Mouse (Mus musculus): ENCODE data around the gene Galr3.
"Not testable (repeated sequence)": the region's sequence is repeated elsewhere in the genome, so short reads cannot be mapped to it uniquely, and the experiment has no call there.

The Galr3 gene

GRCm38 (mm10) chr15:79027291-79028205 is 14.1 kb upstream of the Galr3 start:
- DNase-seq = no peak

DNA sequence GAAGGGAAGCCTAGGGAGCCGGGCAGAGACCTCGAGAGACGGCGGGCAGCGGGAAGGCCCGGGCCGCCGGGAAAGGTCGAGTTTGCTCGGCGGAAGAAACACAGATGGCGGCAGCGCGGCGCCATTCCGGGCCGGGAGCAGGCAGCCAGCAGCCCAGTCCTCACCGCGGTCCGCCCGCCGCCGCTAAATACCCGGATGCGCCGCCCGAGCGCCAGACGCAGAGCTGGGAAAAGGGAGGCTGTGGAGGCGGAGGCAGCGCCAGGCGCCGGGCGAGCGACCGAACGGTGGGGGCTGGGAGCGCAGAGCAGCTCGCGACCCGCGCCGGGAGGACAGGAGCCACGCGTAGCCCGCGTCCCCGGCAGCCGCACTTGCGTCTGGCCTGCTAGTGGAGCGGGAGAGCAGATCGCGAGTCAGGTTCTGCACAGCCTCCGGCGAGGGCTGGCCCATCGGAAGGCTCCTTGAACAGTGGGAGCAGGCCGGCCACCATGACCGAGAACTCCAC is 13.4 kb upstream of the Galr3 start, which contains the start of gene H1f0:
H1f0 (plus strand) TSS at position 214 of the 502 bp plus-strand sequence.
- peak; percentile 93 for DNase-seq

- DNase-seq = no peak
These were observed 12.7 kb upstream of the Galr3 start for GRCm38 (mm10) chr15:79028823-79029484.

- no peak for DNase-seq
These were observed 12.0 kb upstream of the Galr3 start for GRCm38 (mm10) chr15:79029519-79030241.

DNA sequence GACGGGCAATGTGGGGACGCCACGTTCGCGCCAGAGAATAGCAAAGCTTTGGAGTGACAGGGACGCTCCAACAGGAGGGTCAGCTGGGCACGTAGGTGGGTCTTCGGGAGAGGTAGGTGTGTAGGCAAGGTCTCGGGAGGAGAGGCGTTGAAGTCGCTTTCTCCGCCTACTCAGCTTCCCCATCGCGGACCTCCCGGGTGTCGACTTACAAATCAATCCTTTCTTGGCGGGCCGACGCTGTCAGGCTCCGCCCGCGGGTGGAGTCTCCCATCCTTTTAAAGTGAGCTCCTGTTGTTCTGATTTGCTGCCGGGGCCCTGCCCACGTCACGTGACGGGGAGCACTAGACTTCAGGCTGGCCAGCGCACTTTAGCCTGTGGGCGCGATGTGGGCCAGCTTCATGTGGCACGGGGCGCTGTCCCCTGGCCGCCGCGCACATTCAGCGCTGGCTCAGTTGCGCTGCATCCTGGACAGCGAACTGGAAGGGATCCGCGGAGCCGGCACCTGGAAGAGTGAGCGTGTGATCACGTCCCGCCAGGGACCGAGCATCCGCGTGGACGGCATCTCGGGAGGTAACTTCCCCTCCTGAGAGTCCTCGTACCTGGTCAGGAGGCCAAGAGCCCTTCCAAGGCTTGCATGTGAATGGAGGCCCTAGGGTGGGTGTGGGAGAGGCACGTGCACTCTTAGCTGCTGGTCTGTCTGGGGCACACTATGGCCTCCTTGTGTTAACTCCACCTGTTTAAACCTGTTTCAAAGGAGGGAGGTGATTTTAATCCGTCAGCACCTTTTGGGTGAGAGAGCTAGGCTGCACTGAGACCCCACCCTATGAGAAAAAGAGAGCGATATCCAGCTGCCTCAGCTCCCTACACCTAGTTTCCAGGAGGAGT is 10.9 kb upstream of the Galr3 start:
- peak; percentile 97 for DNase-seq

GRCm38 (mm10) chr15:79031908-79032307 is 9.8 kb upstream of the Galr3 start:
- not testable (repeated sequence) for DNase-seq

DNA sequence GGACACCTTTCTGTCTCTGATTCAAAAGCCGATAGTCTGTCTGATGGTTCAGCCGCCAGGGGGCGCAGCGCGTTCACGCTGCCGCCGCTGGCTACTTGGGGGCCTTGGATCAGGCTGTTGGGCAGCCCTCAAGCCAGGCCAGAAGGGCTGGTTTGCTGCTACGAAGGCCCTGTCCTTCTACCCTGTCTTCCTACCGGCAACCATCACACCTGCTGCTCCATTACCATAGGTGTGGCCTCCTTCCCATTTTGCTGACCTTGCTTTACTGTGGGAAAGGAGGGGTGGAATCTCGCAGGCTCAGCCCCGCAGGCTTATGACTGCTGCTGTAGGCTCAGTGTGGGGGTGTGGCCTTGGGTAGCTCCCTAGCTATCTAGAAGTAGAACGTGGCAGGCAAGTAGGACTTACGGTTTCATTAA is 3.8 kb upstream of the Galr3 start:
- DNase-seq = peak; percentile 85

DNA sequence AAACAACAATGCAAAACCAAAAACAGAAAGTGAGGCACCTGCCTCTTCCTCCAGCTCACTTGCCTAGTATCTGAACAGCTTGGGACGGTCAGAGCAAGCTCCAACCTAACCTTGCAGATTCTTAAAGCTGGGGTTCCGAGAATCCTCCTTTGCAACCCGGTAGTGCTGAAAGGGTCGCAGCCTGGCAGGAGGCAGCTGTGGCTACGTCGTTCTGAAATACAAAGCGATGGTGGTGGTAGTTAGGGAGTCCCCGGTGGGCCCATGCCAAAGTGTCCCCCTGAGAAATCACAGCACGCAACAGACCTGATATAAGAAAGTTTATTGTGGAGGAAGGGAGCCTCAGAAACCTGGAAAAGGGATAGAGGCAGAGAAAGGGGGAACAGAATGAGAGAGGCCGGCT is 3.4 kb upstream of the Galr3 start:
- DNase-seq = no peak

GRCm38 (mm10) chr15:79038853-79039252 is 2.8 kb upstream of the Galr3 start:
- DNase-seq = peak; percentile 94

DNA sequence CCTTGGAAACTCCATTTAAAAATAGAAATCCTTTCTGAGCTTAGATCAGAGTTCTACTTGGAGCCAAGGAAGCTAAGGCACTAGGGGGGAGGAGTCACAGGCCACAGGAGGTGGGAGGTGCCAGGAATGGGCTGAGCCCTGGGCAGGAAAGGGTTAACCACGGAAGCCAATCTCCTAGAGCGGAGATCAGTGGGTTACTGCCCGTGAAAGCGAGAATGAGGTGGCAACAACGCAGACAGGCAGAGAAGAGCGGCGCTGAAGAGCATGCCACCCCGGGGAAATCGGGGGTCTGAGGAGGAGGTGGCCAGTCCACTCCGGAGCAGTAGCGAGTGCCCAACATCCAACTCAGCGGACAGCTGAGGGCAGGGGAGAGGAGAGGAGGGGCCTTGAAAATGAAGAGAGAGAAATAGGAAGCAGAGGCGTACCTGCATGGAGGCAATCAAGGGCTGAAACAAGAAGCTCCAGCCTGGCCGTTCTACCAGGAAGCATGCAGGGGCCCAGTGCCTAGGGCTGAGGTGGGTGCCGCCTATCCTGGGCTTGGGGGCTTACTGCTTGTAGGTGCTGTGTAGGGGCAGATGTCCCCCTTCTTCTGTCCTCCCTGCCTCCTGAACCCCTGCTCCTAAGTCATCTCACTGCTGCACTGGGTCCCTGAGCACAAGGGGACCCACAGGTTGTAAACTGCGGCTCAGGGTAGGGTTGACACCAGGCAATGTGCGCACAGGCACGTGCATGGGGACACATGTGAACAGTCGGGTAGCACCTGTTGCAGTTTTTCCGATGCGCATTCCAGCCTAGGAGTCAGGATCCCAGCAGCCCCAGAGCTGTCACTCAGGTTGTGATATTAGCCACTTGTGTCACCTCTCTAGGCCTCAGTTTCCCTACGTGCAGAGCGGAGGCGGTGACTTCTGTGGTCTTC is 926 bp upstream of the Galr3 start:
- no peak for DNase-seq

- DNase-seq = no peak
These were observed 1.2 kb downstream of the Galr3 start for GRCm38 (mm10) chr15:79042721-79043491.

DNA sequence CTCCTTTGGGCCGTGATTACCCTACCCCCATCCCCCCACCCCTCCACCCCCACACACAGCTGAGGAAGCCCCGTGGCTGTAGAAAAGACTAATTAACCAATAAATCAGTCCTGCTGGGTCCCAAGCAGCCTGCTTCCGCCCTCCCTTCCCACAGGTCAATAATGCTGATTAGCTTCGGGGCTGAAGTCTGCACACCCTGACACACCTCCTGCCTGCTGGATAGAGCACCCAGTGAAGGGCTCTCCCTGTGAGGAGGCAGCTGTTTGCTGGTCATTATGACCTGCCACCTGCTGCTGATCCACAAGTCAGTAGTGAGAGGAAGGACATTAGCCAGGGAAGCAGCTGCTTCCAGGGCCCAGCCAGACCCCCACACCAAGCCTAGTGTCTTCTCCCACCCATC is 3.2 kb downstream of the Galr3 start:
- no peak for DNase-seq

DNA sequence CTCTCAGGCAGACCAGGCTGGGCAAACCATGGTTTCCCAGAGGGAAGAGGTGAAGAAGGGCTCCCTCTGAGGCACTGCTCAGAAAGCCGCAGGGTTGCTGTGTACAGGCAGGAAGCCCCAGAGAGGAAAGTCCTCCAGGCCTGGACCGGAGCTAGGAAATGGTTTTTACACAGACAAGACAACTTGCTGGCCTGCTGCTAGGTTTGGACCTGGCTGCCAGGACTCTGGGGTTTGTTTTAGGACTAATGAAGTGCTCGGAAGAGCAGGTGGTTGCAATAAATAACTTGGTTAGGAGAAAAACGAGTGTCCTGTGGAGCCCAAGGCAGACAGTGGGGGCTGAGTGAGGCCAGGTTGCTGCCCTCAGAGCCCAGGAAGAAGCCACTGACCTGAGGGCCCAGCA is 6.5 kb downstream of the Galr3 start:
- no peak for DNase-seq

DNA sequence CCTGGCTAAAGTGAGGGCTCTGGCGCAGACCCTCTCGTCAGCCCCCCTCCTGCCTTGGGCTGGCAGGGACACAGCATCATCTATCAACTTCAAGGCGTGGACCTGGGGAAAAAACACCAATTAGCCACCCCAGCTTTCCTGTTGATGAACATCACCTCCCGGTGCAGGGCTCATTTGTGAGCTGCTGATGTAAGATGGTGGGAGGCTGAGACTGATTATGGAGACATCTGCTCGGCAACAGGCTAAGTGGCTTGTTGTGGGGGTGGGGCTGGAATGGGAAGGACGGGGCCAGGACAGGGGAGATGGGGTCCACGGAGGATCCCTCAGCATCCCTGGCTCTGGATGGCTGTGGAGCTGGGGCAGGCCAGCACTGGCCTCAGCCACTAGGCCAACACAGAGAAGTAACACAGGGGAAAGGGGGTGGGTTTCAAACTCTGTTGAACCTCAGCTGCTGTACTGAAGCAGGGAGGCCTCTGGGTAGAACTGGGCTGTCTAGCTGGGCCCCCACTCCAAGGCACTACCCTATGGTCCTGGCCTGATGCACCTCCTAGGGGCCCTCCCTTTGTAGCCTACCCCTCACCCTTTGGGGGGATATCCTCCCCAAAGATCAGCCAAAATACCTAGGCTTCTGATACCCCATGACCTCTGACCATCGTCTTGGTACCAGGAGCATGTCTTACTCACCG is 8.6 kb downstream of the Galr3 start:
- no peak for DNase-seq

GRCm38 (mm10) chr15:79050964-79051363 is 9.3 kb downstream of the Galr3 start:
- no peak for DNase-seq

GRCm38 (mm10) chr15:79051461-79052360 is 10.0 kb downstream of the Galr3 start:
- peak; percentile 68 for DNase-seq

DNA sequence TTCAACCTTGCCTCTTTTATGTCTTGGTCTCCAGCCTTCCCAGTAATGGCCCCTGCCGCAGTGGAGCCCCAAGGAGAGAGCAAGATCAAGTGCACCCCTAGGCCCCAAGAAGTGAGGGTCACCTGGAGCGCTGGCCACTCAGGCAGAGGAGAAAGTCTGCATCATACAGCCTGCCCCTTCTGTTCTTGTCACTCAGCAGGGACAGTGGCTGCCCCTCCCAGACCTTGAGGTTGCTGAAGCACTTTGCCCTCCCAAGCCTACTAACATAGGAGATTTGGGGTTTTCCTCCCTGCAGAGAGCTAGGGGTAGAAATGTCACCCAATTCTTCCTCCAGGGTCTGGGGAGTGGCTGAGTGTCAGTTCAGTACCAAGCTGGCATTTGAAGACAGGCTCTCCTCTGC is 10.7 kb downstream of the Galr3 start:
- no peak for DNase-seq

GRCm38 (mm10) chr15:79056601-79057000 is 14.9 kb downstream of the Galr3 start:
- no peak for DNase-seq
